Mouse (Mus musculus) embryonic facial prominence, embryonic 11.5 days (tissue): ENCODE data around the gene Nacad. TPM values are rescaled to one million over a fixed set of nuclear protein-coding genes. Genes with fewer than 3 reads are reported as not detected.
A peak's percentile ranks its signal among the peaks of the same experiment; 100 is the strongest.

ENCODE experiments used
- ATAC-seq: fragments of 200-750 bp; cut with Nextera tagmentation; replicated peaks from 2 replicates; pipeline ENCODE4 v1.8.0; 2017; ENCODE audit warnings: low read depth; ENCODE audit not compliant: insufficient number of reproducible peaks, low FRiP score, low TSS enrichment
- DNase-seq: peaks from one replicate; pipeline ENCODE4 v3.0.0-alpha.2; 2015; ENCODE audit warnings: low spot score
- H3K27ac ChIP-seq: fragments of 300-500 bp; sonication (generic); replicated peaks from 2 replicates; pipeline ENCODE4 v1.5.1; 2014; ENCODE audit warnings: mild to moderate bottlenecking, low read depth, low read length, control low read depth
- H3K27me3 ChIP-seq: fragments of 300-500 bp; sonication (generic); 2 replicates; pipeline ENCODE4 v1.6.1; 2014; ENCODE audit warnings: mild to moderate bottlenecking, low read length, moderate library complexity, mixed read lengths; ENCODE audit not compliant: control insufficient read depth, insufficient read depth
- H3K36me3 ChIP-seq: fragments of 300-500 bp; sonication (generic); replicated peaks from 2 replicates; pipeline ENCODE4 v1.6.1; 2014; ENCODE audit warnings: low read depth, mild to moderate bottlenecking, low read length, moderate library complexity, mixed read lengths; ENCODE audit not compliant: control insufficient read depth, insufficient read depth
- H3K4me1 ChIP-seq: fragments of 300-500 bp; sonication (generic); 2 replicates; pipeline ENCODE4 v1.6.1; 2014; ENCODE audit warnings: low read length, mixed read lengths; ENCODE audit not compliant: control insufficient read depth, insufficient read depth
- H3K4me2 ChIP-seq: fragments of 300-500 bp; sonication (generic); 2 replicates; pipeline ENCODE4 v1.6.1; 2014; ENCODE audit warnings: low read depth, mild to moderate bottlenecking, control low read depth, low read length, moderate library complexity
- H3K4me3 ChIP-seq: fragments of 300-500 bp; sonication (generic); 2 replicates; pipeline ENCODE4 v1.5.1; 2014; ENCODE audit warnings: low read depth, low read length, control low read depth
- H3K9ac ChIP-seq: fragments of 300-500 bp; sonication (generic); replicated peaks from 2 replicates; pipeline ENCODE4 v1.6.1; 2014; ENCODE audit warnings: mild to moderate bottlenecking, control low read depth, low read length
- H3K9me3 ChIP-seq: fragments of 300-500 bp; sonication (generic); replicated peaks from 2 replicates; pipeline ENCODE4 v1.6.1; 2016; ENCODE audit warnings: mild to moderate bottlenecking, low read length, inconsistent platforms, mixed read lengths; ENCODE audit not compliant: control insufficient read depth
- WGBS: fragments of 180-500 bp; shearing (Covaris S2); extraction: QIAGEN DNeasy Blood & Tissue Kit; methylation state at CpG from one replicate; pipeline ENCODE4 v1.1.7; 2014; 5-methylcytosine and 5-hydroxymethylcytosine counted together
- polyA plus RNA-seq: library from polyadenylated mRNA; unstranded; fragments of >200 nt; fragmentation: Nextera tagmentation; extraction: Ambion mirVana; gene quantifications from 2 replicates; pipeline ENCODE4 v1.2.1, GENCODE M21; 2014

The Nacad gene
- polyA plus RNA-seq, 1 experiment from 2014 or later, result 9.9 TPM

GRCm38 (mm10) chr11:6587249-6587940, 18.5 kb downstream of the Nacad start:
- Histone ChIP-seq H3K27me3 (no peaks in the 10 kb centered on the region), H3K27ac (no peak overlapping the region), H3K9ac (no peak overlapping the region), H3K36me3 (peaks cover 7% of the 10 kb centered on the region), H3K4me2 (no peak overlapping the region), H3K4me1 (no peaks in the 10 kb centered on the region), H3K9me3 (no peaks in the 10 kb centered on the region), H3K4me3 (no peak overlapping the region)
- 92% methylated on average over 7 of the region's 7 CpGs for WGBS
- ATAC-seq (no peak), DNase-seq (no peak)

- 93% methylated on average over 3 of the region's 3 CpGs for WGBS
- Histone ChIP-seq H3K36me3 (peaks cover 7% of the 10 kb centered on the region), H3K27me3 (no peaks in the 10 kb centered on the region), H3K4me1 (no peaks in the 10 kb centered on the region), H3K27ac (no peak overlapping the region), H3K4me2 (no peak overlapping the region), H3K4me3 (no peak overlapping the region), H3K9ac (no peak overlapping the region), H3K9me3 (no peaks in the 10 kb centered on the region)
- no peak for ATAC-seq
- DNase-seq, result no peak
Observed at GRCm38 (mm10) chr11:6586660-6587059, 19.2 kb downstream of the Nacad start.

- Histone ChIP-seq H3K27me3 (no peaks in the 10 kb centered on the region), H3K27ac (no peak overlapping the region), H3K9me3 (no peaks in the 10 kb centered on the region), H3K36me3 (peaks cover 6% of the 10 kb centered on the region), H3K4me3 (no peak overlapping the region), H3K4me1 (no peaks in the 10 kb centered on the region), H3K4me2 (no peak overlapping the region), H3K9ac (no peak overlapping the region)
- DNase-seq, result no peak
- ATAC-seq, result no peak
- 88% methylated on average over 8 of the region's 8 CpGs for WGBS
Observed at GRCm38 (mm10) chr11:6585748-6586147, 20.1 kb downstream of the Nacad start.

GRCm38 (mm10) chr11:6581560-6581959, 24.3 kb downstream of the Nacad start:
- Histone ChIP-seq H3K9me3 (no peaks in the 10 kb centered on the region), H3K27me3 (no peaks in the 10 kb centered on the region), H3K4me3 (no peak overlapping the region), H3K36me3 (no peaks in the 10 kb centered on the region; the same call in 1 of the 2 replicates), H3K9ac (no peak overlapping the region), H3K4me1 (no peaks in the 10 kb centered on the region), H3K4me2 (no peak overlapping the region), H3K27ac (no peak overlapping the region)
- WGBS, result 83% methylated on average over 2 of the region's 2 CpGs
- no peak for ATAC-seq
- no peak for DNase-seq

- H3K4me3 ChIP-seq, result no peak overlapping the region
- H3K4me1 ChIP-seq, result no peaks in the 10 kb centered on the region
- ATAC-seq (no peak), DNase-seq (no peak)
- H3K9me3 ChIP-seq, result no peaks in the 10 kb centered on the region
- 83% methylated on average over 4 of the region's 4 CpGs for WGBS
- no peaks in the 10 kb centered on the region; the same call in 1 of the 2 replicates for H3K36me3 ChIP-seq
- no peak overlapping the region for H3K27ac ChIP-seq
- H3K27me3 ChIP-seq, result no peaks in the 10 kb centered on the region
- H3K4me2 ChIP-seq, result no peak overlapping the region
- no peak overlapping the region for H3K9ac ChIP-seq
Observed at GRCm38 (mm10) chr11:6580065-6580750, 25.6 kb downstream of the Nacad start.

- Histone ChIP-seq H3K27me3 (no peaks in the 10 kb centered on the region), H3K9me3 (no peaks in the 10 kb centered on the region), H3K27ac (no peak overlapping the region), H3K4me1 (no peaks in the 10 kb centered on the region), H3K36me3 (no peaks in the 10 kb centered on the region; the same call in 1 of the 2 replicates), H3K9ac (no peak overlapping the region), H3K4me3 (no peak overlapping the region), H3K4me2 (no peak overlapping the region)
- DNase-seq (no peak), ATAC-seq (no peak)
- WGBS, result 79% methylated on average over 7 of the region's 7 CpGs
Observed at GRCm38 (mm10) chr11:6579361-6579760, 26.5 kb downstream of the Nacad start.

GRCm38 (mm10) chr11:6576151-6576550, 29.7 kb downstream of the Nacad start:
- no peak overlapping the region for H3K4me3 ChIP-seq
- ATAC-seq (no peak), DNase-seq (no peak)
- H3K27me3 ChIP-seq, result no peaks in the 10 kb centered on the region
- 90% methylated on average over 3 of the region's 3 CpGs for WGBS
- H3K9me3 ChIP-seq, result no peaks in the 10 kb centered on the region
- H3K9ac ChIP-seq, result no peak overlapping the region
- H3K36me3 ChIP-seq, result no peaks in the 10 kb centered on the region; the same call in 1 of the 2 replicates
- H3K27ac ChIP-seq, result no peak overlapping the region
- H3K4me2 ChIP-seq, result no peak overlapping the region
- no peaks in the 10 kb centered on the region for H3K4me1 ChIP-seq

- no peak overlapping the region for H3K9ac ChIP-seq
- no peak for DNase-seq
- H3K4me2 ChIP-seq, result no peak overlapping the region
- H3K36me3 ChIP-seq, result no peaks in the 10 kb centered on the region
- WGBS, result 54% methylated on average over 3 of the region's 3 CpGs
- no peaks in the 10 kb centered on the region for H3K4me1 ChIP-seq
- no peak overlapping the region for H3K4me3 ChIP-seq
- no peaks in the 10 kb centered on the region for H3K9me3 ChIP-seq
- no peak for ATAC-seq
- H3K27me3 ChIP-seq, result no peaks in the 10 kb centered on the region
- H3K27ac ChIP-seq, result 0 out of 2 replicates have a peak overlapping the region, but pooled peaks have one; percentile 0
Observed at GRCm38 (mm10) chr11:6569410-6569777, 36.5 kb downstream of the Nacad start.
